ENCODE assay signal across 8 mouse cellular contexts in genomic region chr2:121441800-121442199, GRCm38 (mm10). TPM values are rescaled to one million over a fixed set of nuclear protein-coding genes. Genes with fewer than 3 reads are reported as not detected.
DNase-seq lines count a peak whose midpoint lies in the region; ATAC-seq and TF ChIP-seq lines count a peak whose summit lies in the region.

No protein-coding gene starts in this region.

- 7% methylated on average over 11 of the region's 11 CpGs for WGBS in kidney, embryonic 15.5 days
- WGBS in hindbrain, postnatal 0 days = 13% methylated on average over 11 of the region's 11 CpGs

- no peaks in the 10 kb centered on the region for H3K9me3 ChIP-seq in kidney, embryonic 15.5 days (replicated peaks)
- H3K9me3 ChIP-seq in hindbrain, postnatal 0 days (ENCODE audit: low read length) = no peaks in the 10 kb centered on the region

- no peak for TF ChIP-seq POLR2A in bone marrow macrophage, adult 2 months (IDR thresholded peaks at IDR 0.05; ENCODE audit: borderline replicate concordance, low read depth, low read length)

- ATAC-seq in kidney, embryonic 15.5 days (replicated peaks; ENCODE audit: low FRiP score) = peak; percentile 43; the same call in 1 of the 2 replicates
- no peak for ATAC-seq in hindbrain, postnatal 0 days
- ATAC-seq in monocyte, adult 5-6 weeks (replicated peaks; ENCODE audit: insufficient number of reproducible peaks, low FRiP score, low TSS enrichment, poor library complexity, severe bottlenecking) = peak; percentile 32; the same call in 1 of the 2 replicates

- peak overlapping the region; percentile 61 for H3K4me3 ChIP-seq in kidney, embryonic 15.5 days (replicated peaks)
- peak overlapping the region; percentile 43; the same call in 1 of the 2 replicates for H3K4me3 ChIP-seq in bone marrow macrophage, adult 2 months (ENCODE audit: insufficient read depth, low read length)
- H3K4me3 ChIP-seq in hindbrain, postnatal 0 days (ENCODE audit: low read length) = peak overlapping the region; percentile 34

- no peaks in the 10 kb centered on the region for H3K27me3 ChIP-seq in kidney, embryonic 15.5 days
- H3K27me3 ChIP-seq in hindbrain, postnatal 0 days (ENCODE audit: insufficient read depth, low read length) = no peaks in the 10 kb centered on the region

- peak overlapping the region; percentile 97 for H3K4me2 ChIP-seq in kidney, embryonic 15.5 days
- H3K4me2 ChIP-seq in hindbrain, postnatal 0 days (ENCODE audit: low read depth, low read length) = peak overlapping the region; percentile 71

- H3K36me3 ChIP-seq in kidney, embryonic 15.5 days = peaks cover 35% of the 10 kb centered on the region
- H3K36me3 ChIP-seq in hindbrain, postnatal 0 days (ENCODE audit: insufficient read depth, low read length) = peaks cover 15% of the 10 kb centered on the region

- no peak overlapping the region for H3K27ac ChIP-seq in kidney, embryonic 15.5 days
- no peak overlapping the region for H3K27ac ChIP-seq in bone marrow macrophage, adult 2 months (ENCODE audit: insufficient read depth, low read depth, low read length)
- no peak overlapping the region for H3K27ac ChIP-seq in hindbrain, postnatal 0 days

- peaks cover 19% of the 10 kb centered on the region for H3K4me1 ChIP-seq in kidney, embryonic 15.5 days
- peaks cover 15% of the 10 kb centered on the region for H3K4me1 ChIP-seq in bone marrow macrophage, adult 2 months (ENCODE audit: control insufficient read depth, insufficient read depth, low read length)
- H3K4me1 ChIP-seq in hindbrain, postnatal 0 days (ENCODE audit: insufficient read depth, low read length) = peaks cover 12% of the 10 kb centered on the region

- DNase-seq in kidney, adult 18-20 months = no peak
- no peak for DNase-seq in hindbrain, postnatal 0 days (ENCODE audit: low spot score)
- no peak for DNase-seq in cerebellum, adult 9-11 months
- no peak for DNase-seq in layer of hippocampus, adult 9-11 months
- DNase-seq in cerebellum, postnatal 10 days = no peak

- peak overlapping the region; percentile 53 for H3K9ac ChIP-seq in kidney, embryonic 15.5 days
- peak overlapping the region; percentile 24; the same call in 1 of the 2 replicates for H3K9ac ChIP-seq in hindbrain, postnatal 0 days (replicated peaks; ENCODE audit: low read length)

- TF ChIP-seq CTCF in bone marrow macrophage, adult 2 months (IDR thresholded peaks at IDR 0.05; ENCODE audit: low read depth, low read length) = no peak
- no peak for TF ChIP-seq CTCF in hindbrain, postnatal 0 days (IDR thresholded peaks at IDR 0.05; ENCODE audit: low read depth)

RNA-seq across cellular contexts. Expression of gene Ell3, which starts 2.3 kb away (rescaled TPM):
- polyA plus RNA-seq in kidney, embryonic 15.5 days (2015; fragmentation: Nextera tagmentation; extraction: Ambion mirVana) = 11.2 and 12.9 TPM in 2 replicates
- 0.92 TPM in 1 of 2 replicates, not detected in the other for polyA plus RNA-seq in bone marrow macrophage, adult 2 months (2012; ENCODE audit: insufficient read depth, insufficient read length, missing spikeins)
- 0.58 TPM in 1 of 2 replicates, not detected in the other for total RNA-seq in hindbrain, postnatal 0 days (2014; rRNA removed)
- 1.4 and 1.7 TPM in 2 replicates for polyA plus RNA-seq in hindbrain, postnatal 0 days (2015; fragmentation: Nextera tagmentation; extraction: Ambion mirVana)
- 1.8 to 4.3 TPM (median 3.0 TPM) in 3 replicates for total RNA-seq in monocyte, adult 5-6 weeks (2017)

RNA-seq across cellular contexts. Expression of gene Serf2, which starts 7.2 kb away (rescaled TPM):
- 482 and 510 TPM in 2 replicates for polyA plus RNA-seq in kidney, embryonic 15.5 days (2015; fragmentation: Nextera tagmentation; extraction: Ambion mirVana)
- 547 and 575 TPM in 2 replicates for polyA plus RNA-seq in bone marrow macrophage, adult 2 months (2012; ENCODE audit: insufficient read depth, insufficient read length, missing spikeins)
- total RNA-seq in hindbrain, postnatal 0 days (2014; rRNA removed) = 420 and 667 TPM in 2 replicates
- polyA plus RNA-seq in hindbrain, postnatal 0 days (2015; fragmentation: Nextera tagmentation; extraction: Ambion mirVana) = 306 and 336 TPM in 2 replicates
- 152 to 251 TPM (median 235 TPM) in 3 replicates for total RNA-seq in monocyte, adult 5-6 weeks (2017)

RNA-seq across cellular contexts. Expression of gene Hypk, which starts 11.3 kb away (rescaled TPM):
- 119 and 120 TPM in 2 replicates for polyA plus RNA-seq in kidney, embryonic 15.5 days (2015; fragmentation: Nextera tagmentation; extraction: Ambion mirVana)
- 44.7 and 69.0 TPM in 2 replicates for polyA plus RNA-seq in bone marrow macrophage, adult 2 months (2012; ENCODE audit: insufficient read depth, insufficient read length, missing spikeins)
- total RNA-seq in hindbrain, postnatal 0 days (2014; rRNA removed) = 5.4 and 12.5 TPM in 2 replicates
- polyA plus RNA-seq in hindbrain, postnatal 0 days (2015; fragmentation: Nextera tagmentation; extraction: Ambion mirVana) = 110 and 119 TPM in 2 replicates
- total RNA-seq in monocyte, adult 5-6 weeks (2017) = 102 to 176 TPM (median 115 TPM) in 3 replicates

RNA-seq across cellular contexts. Expression of gene Serinc4, which starts 14.8 kb away (rescaled TPM):
- 0.06 and 0.10 TPM in 2 replicates for polyA plus RNA-seq in kidney, embryonic 15.5 days (2015; fragmentation: Nextera tagmentation; extraction: Ambion mirVana)
- polyA plus RNA-seq in bone marrow macrophage, adult 2 months (2012; ENCODE audit: insufficient read depth, insufficient read length, missing spikeins) = not detected in 2 replicates
- total RNA-seq in hindbrain, postnatal 0 days (2014; rRNA removed) = 1.3 and 1.5 TPM in 2 replicates
- polyA plus RNA-seq in hindbrain, postnatal 0 days (2015; fragmentation: Nextera tagmentation; extraction: Ambion mirVana) = 0.57 and 1.1 TPM in 2 replicates
- total RNA-seq in monocyte, adult 5-6 weeks (2017) = 6.2 to 6.5 TPM (median 6.3 TPM) in 3 replicates

RNA-seq across cellular contexts. Expression of gene Catsper2, which starts 28.2 kb away (rescaled TPM):
- 1.8 and 2.7 TPM in 2 replicates for polyA plus RNA-seq in kidney, embryonic 15.5 days (2015; fragmentation: Nextera tagmentation; extraction: Ambion mirVana)
- polyA plus RNA-seq in bone marrow macrophage, adult 2 months (2012; ENCODE audit: insufficient read depth, insufficient read length, missing spikeins) = 0.80 and 1.5 TPM in 2 replicates
- total RNA-seq in hindbrain, postnatal 0 days (2014; rRNA removed) = 2.1 and 3.3 TPM in 2 replicates
- polyA plus RNA-seq in hindbrain, postnatal 0 days (2015; fragmentation: Nextera tagmentation; extraction: Ambion mirVana) = 4.3 and 4.9 TPM in 2 replicates
- 2.6 to 2.7 TPM in 2 of 3 replicates, not detected in the other for total RNA-seq in monocyte, adult 5-6 weeks (2017)
